Mouse (Mus musculus) testis, adult 2 months (tissue): ENCODE results near the gene Unk. TPM values are rescaled to one million over a fixed set of nuclear protein-coding genes. Genes with fewer than 3 reads are reported as not detected.
A peak's percentile ranks its signal among the peaks of the same experiment; 100 is the strongest.

Experiments
- H3K27ac ChIP-seq: fragments of 200-500 bp; 2 replicates; pipeline ENCODE4 v1.5.1; 2012; ENCODE audit warnings: low read depth, low read length; ENCODE audit not compliant: control insufficient read depth, insufficient read depth
- H3K27me3 ChIP-seq: fragments of 200-500 bp; 2 replicates; pipeline ENCODE4 v1.6.1; 2012; ENCODE audit warnings: mild to moderate bottlenecking, low read length, moderate library complexity; ENCODE audit not compliant: control insufficient read depth, insufficient read depth
- H3K36me3 ChIP-seq: fragments of 200-500 bp; 2 replicates; pipeline ENCODE4 v1.6.1; 2012; ENCODE audit warnings: mild to moderate bottlenecking, low read length; ENCODE audit not compliant: control insufficient read depth, insufficient read depth
- H3K4me1 ChIP-seq: fragments of 200-500 bp; 2 replicates; pipeline ENCODE4 v1.6.1; 2012; ENCODE audit warnings: low read length; ENCODE audit not compliant: control insufficient read depth, insufficient read depth
- H3K4me3 ChIP-seq: fragments of 200-500 bp; 2 replicates; pipeline ENCODE4 v1.5.1; 2012; ENCODE audit warnings: low read depth, mild to moderate bottlenecking, low read length, moderate library complexity, mixed read lengths; ENCODE audit not compliant: control insufficient read depth
- CTCF ChIP-seq: fragments of 200-500 bp; IDR thresholded peaks from 2 replicates; pipeline ENCODE4 v1.5.1; 2012; ENCODE audit warnings: low read depth, mild to moderate bottlenecking, inconsistent platforms, low read length, moderate library complexity; ENCODE audit not compliant: control insufficient read depth, insufficient read depth, insufficient replicate concordance
- POLR2A ChIP-seq: fragments of 200-500 bp; IDR thresholded peaks from 2 replicates; pipeline ENCODE4 v1.6.1; 2012; ENCODE audit warnings: low read depth, mild to moderate bottlenecking, inconsistent platforms, low read length, moderate library complexity; ENCODE audit not compliant: control insufficient read depth
- polyA plus RNA-seq: library from polyadenylated mRNA; depleted of rRNA; stranded (reverse); fragments of >200 nt; gene quantifications from 2 replicates; pipeline ENCODE4 v1.2.3, GENCODE M21; 2012; rRNA removed

Unk gene
- polyA plus RNA-seq, 1 experiment, result 21.5 TPM

GRCm38 (mm10) chr11:116108464-116109137 lies 78.5 kb downstream of the Unk start:
- TF ChIP-seq CTCF, result no peak
- TF ChIP-seq POLR2A, result no peak
- Histone ChIP-seq H3K4me1 (peaks cover 35% of the 10 kb centered on the region), H3K4me3 (peak overlapping the region; percentile 82), H3K36me3 (no peaks in the 10 kb centered on the region), H3K27me3 (no peaks in the 10 kb centered on the region), H3K27ac (peak overlapping the region; percentile 36)

GRCm38 (mm10) chr11:116109441-116110081 lies 79.4 kb downstream of the Unk start:
- H3K27ac ChIP-seq, result peak overlapping the region; percentile 27

GRCm38 (mm10) chr11:116110131-116110530 lies 80.0 kb downstream of the Unk start:
- H3K27me3 ChIP-seq, result no peaks in the 10 kb centered on the region
- H3K27ac ChIP-seq, result peak overlapping the region; percentile 42
- TF ChIP-seq CTCF (no peak), POLR2A (peak; percentile 66)
- no peaks in the 10 kb centered on the region for H3K36me3 ChIP-seq
- H3K4me1 ChIP-seq, result peaks cover 28% of the 10 kb centered on the region
- peak overlapping the region; percentile 82 for H3K4me3 ChIP-seq

More at GRCm38 (mm10) chr11:116109441-116110081, 79.4 kb downstream of the Unk start:
- Histone ChIP-seq H3K27me3 (no peaks in the 10 kb centered on the region), H3K4me3 (peak overlapping the region; percentile 82), H3K4me1 (peaks cover 28% of the 10 kb centered on the region), H3K36me3 (no peaks in the 10 kb centered on the region)
- no peak for TF ChIP-seq POLR2A
- no peak for TF ChIP-seq CTCF

GRCm38 (mm10) chr11:116110540-116110939 lies 80.4 kb downstream of the Unk start:
- Histone ChIP-seq H3K27ac (peak overlapping the region; percentile 42; the same call in 1 of the 2 replicates), H3K4me1 (peaks cover 28% of the 10 kb centered on the region), H3K36me3 (no peaks in the 10 kb centered on the region), H3K27me3 (no peaks in the 10 kb centered on the region), H3K4me3 (peak overlapping the region; percentile 82)
- no peak for TF ChIP-seq CTCF
- TF ChIP-seq POLR2A, result no peak

Other genes with a start within 250 kb of the Unk start
- 7.6 and 8.6 TPM in 2 replicates for gene Caskin2, start 216.7 kb upstream of the Unk start, polyA plus RNA-seq
- 12.9 and 14.7 TPM in 2 replicates for gene Tsen54, start 215.6 kb upstream of the Unk start, polyA plus RNA-seq
- 3.1 and 9.0 TPM in 2 replicates for gene Llgl2, start 206.3 kb upstream of the Unk start, polyA plus RNA-seq
- gene Myo15b, start 171.9 kb upstream of the Unk start, polyA plus RNA-seq, result 11.7 and 12.1 TPM in 2 replicates
- 0.72 TPM in 1 of 2 replicates, not detected in the other for gene Smim5, start 130.4 kb upstream of the Unk start, polyA plus RNA-seq
- gene Smim6, start 118.3 kb upstream of the Unk start, polyA plus RNA-seq, result 17.6 and 20.7 TPM in 2 replicates
- 20.2 and 20.4 TPM in 2 replicates for gene Sap30bp, start 97.0 kb upstream of the Unk start, polyA plus RNA-seq
- gene Recql5, start 96.8 kb upstream of the Unk start, polyA plus RNA-seq, result 30.3 and 33.1 TPM in 2 replicates
- 0.44 and 0.76 TPM in 2 replicates for gene Itgb4, start 55.6 kb upstream of the Unk start, polyA plus RNA-seq
- 27.8 and 30.3 TPM in 2 replicates for gene Galk1, start 17.6 kb upstream of the Unk start, polyA plus RNA-seq
- gene H3f3b, start 2.4 kb upstream of the Unk start, polyA plus RNA-seq, result 276 and 330 TPM in 2 replicates
- 3.4 and 3.8 TPM in 2 replicates for gene Unc13d, start 47.6 kb downstream of the Unk start, polyA plus RNA-seq
- gene Wbp2, start 56.7 kb downstream of the Unk start, polyA plus RNA-seq, result 253 and 269 TPM in 2 replicates
- 6.6 and 8.3 TPM in 2 replicates for gene Trim47, start 96.9 kb downstream of the Unk start, polyA plus RNA-seq
- 0.57 and 0.63 TPM in 2 replicates for gene Trim65, start 100.8 kb downstream of the Unk start, polyA plus RNA-seq
- gene Mrpl38, start 108.5 kb downstream of the Unk start, polyA plus RNA-seq, result 51.3 and 54.5 TPM in 2 replicates
- gene Fbf1, start 137.8 kb downstream of the Unk start, polyA plus RNA-seq, result 48.2 and 55.9 TPM in 2 replicates
- 17.0 and 17.8 TPM in 2 replicates for gene Ten1, start 168.5 kb downstream of the Unk start, polyA plus RNA-seq
- 19.0 and 19.3 TPM in 2 replicates for gene Acox1, start 168.7 kb downstream of the Unk start, polyA plus RNA-seq
- 1.1 and 1.2 TPM in 2 replicates for gene Evpl, start 207.8 kb downstream of the Unk start, polyA plus RNA-seq
- gene Srp68, start 243.9 kb downstream of the Unk start, polyA plus RNA-seq, result 49.3 and 49.9 TPM in 2 replicates